Mouse (Mus musculus): ENCODE measurements around the gene Btbd10.

DNA sequence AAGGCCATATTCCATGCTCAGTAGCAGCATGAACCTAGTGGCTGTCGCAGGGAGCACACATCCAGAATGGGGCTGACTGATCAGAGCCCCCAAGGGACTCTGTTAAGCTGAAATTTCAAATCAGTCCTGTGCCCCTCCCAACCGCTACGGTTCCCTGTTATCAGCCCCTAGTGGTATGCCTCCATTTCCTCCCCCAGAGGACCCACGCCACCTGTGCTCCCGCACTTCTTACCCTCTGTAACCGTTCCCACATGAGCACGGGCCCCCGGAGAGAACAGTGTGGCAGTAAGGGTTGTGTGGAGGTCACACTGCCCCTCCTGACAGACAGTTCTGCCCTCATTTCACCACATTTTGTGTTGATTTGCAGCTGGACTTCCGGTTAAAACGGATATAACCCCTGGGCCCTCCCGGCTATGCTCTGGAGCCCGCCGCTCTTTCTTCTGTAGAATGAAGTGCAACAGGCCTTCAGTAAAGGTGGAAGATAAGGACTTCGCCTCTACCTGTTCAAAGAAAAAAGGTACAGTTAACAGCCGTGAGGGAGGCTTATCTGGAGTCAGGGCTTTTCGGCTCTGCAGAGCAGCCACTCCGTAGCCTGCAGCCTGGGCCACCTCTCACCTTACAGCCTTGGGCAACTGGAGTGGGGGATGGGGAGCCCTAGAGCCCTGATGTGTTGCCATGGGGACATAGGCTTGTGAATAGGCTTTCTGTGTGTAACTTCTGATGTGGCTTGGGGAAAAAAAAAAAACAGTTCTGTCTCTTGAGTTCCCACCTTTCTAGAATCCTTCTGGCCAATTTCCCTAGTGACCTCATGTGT is 73.9 kb downstream of the Btbd10 start:
- TF ChIP-seq GATA1 (IDR thresholded peaks at IDR 0.05; ENCODE audit: borderline replicate concordance, low read length), result no peak
- TF ChIP-seq FLI1 (IDR thresholded peaks at IDR 0.05; ENCODE audit: low read length), result no peak
